Mouse (Mus musculus) hindbrain, embryonic 11.5 days (tissue): ENCODE measurements at regions not wholly inside any gene's neighbourhood (a gene's known extent, or its start where the extent isn't known, plus 50 kb on each side); places are given as distances from the start of the nearest gene placed in this dataset.

Experiments used
- ATAC-seq: fragments of 200-750 bp; cut with Nextera tagmentation; 2 replicates; pipeline ENCODE4 v1.8.0; 2017; ENCODE audit warnings: mild to moderate bottlenecking, moderate TSS enrichment, moderate library complexity; ENCODE audit not compliant: low FRiP score
- DNase-seq: peaks from one replicate; pipeline ENCODE4 v3.0.0-alpha.2; 2015; ENCODE audit warnings: low spot score
- H3K27ac ChIP-seq: fragments of 300-500 bp; sonication (generic); 2 replicates; pipeline ENCODE4 v1.5.1; 2014; ENCODE audit warnings: mild to moderate bottlenecking, low read depth, low read length
- H3K27me3 ChIP-seq: fragments of 300-500 bp; sonication (generic); 2 replicates; pipeline ENCODE4 v1.6.1; 2014; ENCODE audit warnings: mild to moderate bottlenecking, low read length, moderate library complexity, mixed read lengths; ENCODE audit not compliant: control insufficient read depth, insufficient read depth
- H3K36me3 ChIP-seq: fragments of 300-500 bp; sonication (generic); 2 replicates; pipeline ENCODE4 v1.6.1; 2014; ENCODE audit warnings: mild to moderate bottlenecking, low read length, moderate library complexity, mixed read lengths; ENCODE audit not compliant: control insufficient read depth, insufficient read depth
- H3K4me1 ChIP-seq: fragments of 300-500 bp; sonication (generic); replicated peaks from 2 replicates; pipeline ENCODE4 v1.6.1; 2014; ENCODE audit warnings: low read length, mixed read lengths; ENCODE audit not compliant: control insufficient read depth, insufficient read depth
- H3K4me2 ChIP-seq: fragments of 300-500 bp; sonication (generic); replicated peaks from 2 replicates; pipeline ENCODE4 v1.6.1; 2014; ENCODE audit warnings: mild to moderate bottlenecking, low read depth, low read length
- H3K4me3 ChIP-seq: fragments of 300-500 bp; sonication (generic); 2 replicates; pipeline ENCODE4 v1.5.1; 2014; ENCODE audit warnings: low read depth, low read length
- H3K9ac ChIP-seq: fragments of 300-500 bp; sonication (generic); 2 replicates; pipeline ENCODE4 v1.6.1; 2014; ENCODE audit warnings: low read depth, low read length
- H3K9me3 ChIP-seq: fragments of 300-500 bp; sonication (generic); 2 replicates; pipeline ENCODE4 v1.6.1; 2016; ENCODE audit warnings: low read length; ENCODE audit not compliant: control insufficient read depth
- WGBS: fragments of 180-500 bp; shearing (Covaris S2); extraction: QIAGEN DNeasy Blood & Tissue Kit; methylation state at CpG from one replicate; pipeline ENCODE4 v1.1.7; 2014; 5-methylcytosine and 5-hydroxymethylcytosine counted together

DNA sequence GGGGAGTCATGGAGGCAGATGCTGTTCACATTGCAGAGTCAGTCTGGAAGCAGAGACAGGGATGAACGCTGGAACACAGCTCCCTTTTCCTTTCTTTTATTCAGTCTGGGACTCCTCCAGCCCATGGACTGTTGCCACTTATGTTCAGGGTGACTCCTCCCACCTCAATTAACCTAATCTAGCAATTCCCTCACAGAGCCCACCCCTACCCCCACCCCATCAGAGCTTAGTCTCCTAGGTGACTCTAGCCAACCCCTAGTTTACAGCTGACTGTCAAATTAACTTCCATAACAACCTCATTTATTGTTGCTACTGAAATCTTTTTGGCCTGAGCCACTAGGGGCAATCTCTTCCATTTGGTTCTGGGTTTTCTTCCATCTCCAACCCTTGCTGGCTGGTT lies 85.2 kb upstream of the Fam19a5 start:
- Histone ChIP-seq H3K4me3 (no peak overlapping the region), H3K9ac (no peak overlapping the region), H3K36me3 (no peaks in the 10 kb centered on the region), H3K4me1 (no peaks in the 10 kb centered on the region), H3K27ac (no peak overlapping the region), H3K27me3 (no peaks in the 10 kb centered on the region), H3K4me2 (no peak overlapping the region), H3K9me3 (no peaks in the 10 kb centered on the region)
- WGBS: 36% methylated on average over 1 of the region's 1 CpGs
- ATAC-seq (no peak), DNase-seq (no peak)

DNA sequence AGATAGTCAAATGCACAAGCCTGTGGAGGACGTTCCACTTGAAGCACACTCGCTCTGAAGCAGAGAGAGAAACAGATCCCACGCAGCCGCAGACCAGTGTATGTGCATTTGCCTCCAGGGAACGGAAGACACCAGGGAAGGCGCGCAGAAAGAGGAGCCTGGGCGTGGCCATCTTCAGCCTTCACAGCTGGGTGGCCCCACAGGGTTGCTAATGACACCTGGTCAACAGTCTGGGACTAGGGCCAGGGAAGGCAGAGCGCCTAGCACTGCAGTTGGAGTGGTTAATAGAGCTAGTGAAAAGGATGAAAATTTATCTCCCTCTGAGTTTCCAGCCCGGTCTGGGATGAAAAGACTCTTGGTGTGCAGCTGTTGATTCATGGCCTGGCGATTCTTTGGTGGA lies 67.9 kb upstream of the Fam19a5 start:
- no peak for ATAC-seq
- no peak overlapping the region for H3K9ac ChIP-seq
- no peak overlapping the region for H3K27ac ChIP-seq

DNA sequence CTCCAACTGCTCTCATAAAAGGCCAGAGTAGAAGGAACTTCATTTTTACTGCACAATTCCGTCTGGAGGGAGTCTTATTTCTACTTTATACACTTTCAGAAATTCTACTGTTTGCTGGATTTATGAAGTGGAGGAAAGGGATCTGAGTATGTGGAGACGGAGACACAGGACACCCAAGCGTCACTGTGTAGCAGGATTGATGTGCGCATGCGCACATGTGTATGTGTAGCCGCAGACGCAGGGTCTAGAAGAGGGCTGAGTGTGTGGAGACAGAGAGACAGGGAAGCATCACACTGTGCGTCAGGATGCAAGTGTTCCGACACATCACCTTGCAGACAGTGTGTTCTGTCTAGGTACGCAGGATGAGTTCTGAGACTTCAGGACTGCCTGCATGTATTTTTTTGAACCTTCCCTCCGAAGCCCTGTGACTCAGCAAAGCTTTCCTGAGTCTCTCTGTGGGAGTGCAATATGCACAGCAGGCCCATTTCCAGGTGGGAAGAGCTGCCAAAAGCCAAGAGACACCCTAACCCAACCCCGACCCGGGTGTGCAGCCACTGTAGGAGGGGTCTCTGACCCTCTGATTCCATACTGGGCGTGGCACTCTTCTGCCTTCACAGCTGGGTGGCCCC lies 67.1 kb upstream of the Fam19a5 start:
- Histone ChIP-seq H3K36me3 (no peaks in the 10 kb centered on the region), H3K9ac (no peak overlapping the region), H3K4me3 (no peak overlapping the region), H3K27me3 (no peaks in the 10 kb centered on the region), H3K4me1 (no peaks in the 10 kb centered on the region), H3K9me3 (no peaks in the 10 kb centered on the region), H3K27ac (no peak overlapping the region), H3K4me2 (no peak overlapping the region)
- no peak for ATAC-seq
- WGBS: 88% methylated on average over 14 of the region's 14 CpGs
- no peak for DNase-seq

More for the DNA sequence above, 67.9 kb upstream of the Fam19a5 start:
- no peaks in the 10 kb centered on the region for H3K9me3 ChIP-seq
- WGBS: 55% methylated on average over 11 of the region's 11 CpGs
- no peaks in the 10 kb centered on the region for H3K36me3 ChIP-seq
- no peak overlapping the region for H3K4me2 ChIP-seq
- DNase-seq: no peak
- no peaks in the 10 kb centered on the region for H3K27me3 ChIP-seq
- H3K4me3 ChIP-seq: no peak overlapping the region
- no peaks in the 10 kb centered on the region for H3K4me1 ChIP-seq

DNA sequence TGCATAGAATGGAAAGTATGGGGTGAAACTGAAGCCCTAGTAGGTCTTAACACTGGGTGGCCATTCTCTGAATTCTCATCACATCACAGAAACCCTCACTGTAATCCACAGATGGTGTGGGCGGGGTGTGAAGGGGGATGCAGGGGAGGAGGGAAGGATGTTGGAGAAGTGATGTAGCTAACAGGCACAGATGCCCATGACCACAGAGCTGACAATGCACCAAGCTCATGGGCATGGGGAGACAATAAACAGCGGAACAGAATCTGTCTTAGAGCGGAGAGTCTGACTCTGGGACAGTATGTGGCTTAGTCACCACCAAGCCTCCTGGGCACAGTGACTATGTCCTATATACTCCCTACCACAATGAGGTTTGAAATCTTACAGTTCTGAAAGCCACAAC lies 63.3 kb upstream of the Fam19a5 start:
- H3K27me3 ChIP-seq: no peaks in the 10 kb centered on the region
- H3K4me3 ChIP-seq: no peak overlapping the region
- no peaks in the 10 kb centered on the region for H3K36me3 ChIP-seq
- ATAC-seq (no peak), DNase-seq (no peak)
- no peaks in the 10 kb centered on the region for H3K9me3 ChIP-seq
- no peaks in the 10 kb centered on the region for H3K4me1 ChIP-seq
- WGBS: 84% methylated on average over 3 of the region's 3 CpGs
- H3K27ac ChIP-seq: no peak overlapping the region
- no peak overlapping the region for H3K4me2 ChIP-seq
- no peak overlapping the region for H3K9ac ChIP-seq
